Mouse (Mus musculus) lung, adult 10 weeks (tissue): ENCODE measurements around the gene Hint1. TPM values are rescaled to one million over a fixed set of nuclear protein-coding genes. Genes with fewer than 3 reads are reported as not detected.

Source experiments
- polyA plus RNA-seq: library from polyadenylated mRNA; stranded (reverse); fragments of 350-450 nt; fragmentation: Illumina TruSeq; extraction: RNeasy Lipid Tissue Mini Kit (QIAGEN cat#74804); gene quantifications from one replicate; pipeline ENCODE4 v1.2.3, GENCODE M21; 2014; ENCODE audit warnings: low read depth, low replicate concordance; ENCODE audit not compliant: insufficient read depth

Hint1 gene
- polyA plus RNA-seq, result 410 TPM

DNA sequence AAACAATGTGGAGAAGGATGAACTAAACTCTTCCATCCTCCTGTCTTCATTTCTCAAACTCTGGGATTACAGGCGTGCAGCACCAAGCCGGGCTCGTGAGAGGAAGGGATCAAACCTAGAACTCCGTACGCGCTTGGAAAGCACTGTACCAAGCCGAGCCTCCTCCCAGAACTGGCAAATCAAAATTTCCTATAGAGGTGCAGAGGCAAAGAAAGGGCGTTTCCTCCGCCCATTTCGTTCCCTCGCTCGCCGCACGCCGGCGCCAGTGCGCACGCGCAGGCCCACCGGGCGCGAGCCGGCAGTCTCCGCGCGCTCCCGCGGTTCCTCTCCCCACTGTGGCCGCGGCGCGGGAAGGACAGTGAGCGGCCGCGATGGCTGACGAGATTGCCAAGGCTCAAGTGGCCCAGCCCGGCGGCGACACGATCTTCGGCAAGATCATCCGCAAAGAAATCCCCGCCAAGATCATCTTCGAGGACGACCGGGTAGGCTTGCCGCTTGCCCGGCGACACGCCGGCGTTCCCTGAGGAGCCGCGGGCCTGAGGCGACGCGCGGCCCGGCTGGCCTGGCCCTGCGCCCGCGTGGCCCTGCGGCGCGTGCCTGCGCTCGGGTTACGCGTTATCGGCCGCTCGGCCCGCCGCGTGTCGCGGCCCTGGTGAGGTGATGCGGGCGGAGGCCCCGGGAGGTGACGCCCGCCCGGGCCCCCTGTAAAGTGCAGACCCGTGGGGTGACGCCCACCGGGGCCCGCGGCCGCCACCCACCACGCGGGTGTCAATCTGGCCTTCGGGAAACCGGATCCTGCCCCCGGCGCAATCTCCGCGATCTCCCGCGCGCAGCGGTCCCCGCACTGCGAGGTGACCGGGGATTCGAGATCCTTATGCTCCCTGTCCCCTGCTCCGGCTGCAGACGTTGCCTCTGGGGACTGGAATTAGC lies at the start of gene Hint1:
Gene Hint1, plus strand, starts transcription at position 265 of the 930 bp plus-strand sequence.

DNA sequence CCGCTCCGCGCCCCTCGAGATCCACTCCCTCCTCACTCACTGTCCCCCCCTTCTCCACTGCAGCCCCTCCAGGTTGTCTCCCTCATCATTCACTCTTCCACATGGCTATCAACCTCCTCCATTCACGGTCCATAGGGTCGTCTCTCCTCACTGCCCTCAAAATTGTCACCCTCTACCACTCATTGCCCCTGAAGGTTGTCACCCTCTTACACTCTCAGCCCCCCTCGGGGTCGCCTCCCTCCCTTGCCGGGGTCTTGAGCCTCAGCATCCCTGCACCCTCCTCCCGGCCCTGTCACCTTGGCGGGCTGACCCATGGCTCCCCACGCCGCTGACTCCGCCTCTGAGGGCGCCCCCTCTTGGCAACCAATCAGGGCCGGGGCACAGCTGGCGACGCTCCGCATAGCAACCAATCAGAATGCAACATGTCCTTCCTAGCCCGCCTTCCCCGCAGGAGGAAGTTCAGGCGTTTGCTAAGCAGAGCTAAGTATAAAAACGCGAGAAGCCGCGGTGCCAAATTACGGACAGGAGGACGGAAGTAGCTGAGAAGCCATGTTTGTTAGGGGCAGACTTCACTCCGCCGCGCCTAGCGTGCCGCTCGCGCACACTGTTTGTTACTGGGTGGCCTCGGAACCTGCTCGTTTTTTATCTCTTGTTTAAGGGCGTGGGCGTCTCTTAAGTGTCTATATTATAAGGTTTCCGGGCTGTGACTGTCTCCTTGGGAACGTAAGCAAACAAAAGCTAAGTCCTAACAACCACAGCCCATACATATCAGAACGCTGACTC lies 5.7 kb upstream of the Hint1 start, which contains the start of gene Lyrm7:
Gene Lyrm7, minus strand, starts transcription at position 661 of the 783 bp plus-strand sequence.

DNA sequence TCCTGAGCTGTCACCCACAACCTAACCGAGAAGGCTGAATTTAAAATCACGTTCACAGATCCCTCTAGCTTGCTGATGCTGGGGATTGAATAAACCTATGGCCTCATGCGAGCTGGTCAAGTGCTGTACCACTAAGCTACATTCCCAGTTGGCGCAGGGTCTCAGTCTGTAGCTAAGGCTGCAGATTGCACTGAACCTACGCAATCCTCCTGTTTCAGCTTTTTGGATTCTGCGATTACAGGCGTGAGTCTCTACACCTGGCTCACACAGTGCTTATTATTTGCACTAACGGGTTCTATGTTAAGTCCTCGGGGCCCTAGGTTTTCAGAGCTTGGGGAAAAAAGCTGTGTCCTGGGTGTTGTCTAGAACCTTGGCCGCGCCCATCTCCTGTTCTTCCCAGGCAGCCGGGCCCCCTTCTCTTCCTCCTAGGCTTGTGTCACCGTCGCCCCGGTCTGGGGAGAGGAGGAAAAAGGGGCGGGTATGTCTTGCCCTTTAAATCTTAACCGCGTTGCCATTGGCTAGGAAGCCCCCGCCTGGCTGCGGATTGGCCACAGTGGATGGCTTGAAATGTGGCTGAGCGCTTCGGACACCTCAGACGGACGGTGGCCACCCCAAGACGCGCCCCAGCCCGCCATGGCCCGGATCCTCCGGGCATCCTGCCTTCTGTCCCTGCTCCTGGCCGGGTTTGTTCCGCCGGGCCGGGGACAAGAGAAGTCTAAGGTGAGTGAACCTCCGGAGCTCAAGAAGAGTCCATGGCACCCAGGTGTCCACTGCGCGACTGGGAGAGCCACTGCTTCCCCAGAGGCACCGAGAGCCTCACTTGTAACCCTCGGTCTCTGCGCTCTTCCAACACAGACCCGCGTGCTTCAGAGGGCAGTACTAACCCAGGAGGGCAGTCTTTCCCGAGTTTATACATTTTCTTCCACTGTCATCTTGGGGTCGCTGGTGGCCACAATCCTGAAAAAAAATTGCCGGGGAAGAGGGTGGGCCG lies 36.4 kb downstream of the Hint1 start, which contains the start of gene Gpx3:
Gene Gpx3, plus strand, starts transcription at position 121 of the 991 bp plus-strand sequence.

Other genes starting within 250 kb of the Hint1 start
- 52.5 TPM for gene Cdc42se2, start 78.7 kb upstream of the Hint1 start, polyA plus RNA-seq
- gene Lyrm7, start 5.5 kb upstream of the Hint1 start, polyA plus RNA-seq, result 2.3 TPM
- 1,138 TPM for gene Gpx3, start 36.1 kb downstream of the Hint1 start, polyA plus RNA-seq
- gene Tnip1, start 96.5 kb downstream of the Hint1 start, polyA plus RNA-seq, result 16.4 TPM
- gene Anxa6, start 167.1 kb downstream of the Hint1 start, polyA plus RNA-seq, result 136 TPM
- gene Ccdc69, start 211.7 kb downstream of the Hint1 start, polyA plus RNA-seq, result 6.1 TPM
- gene Gm2a, start 231.7 kb downstream of the Hint1 start, polyA plus RNA-seq, result 32.8 TPM